Mouse (Mus musculus): ENCODE results near the gene Fam47c.

Gene Fam47c

DNA sequence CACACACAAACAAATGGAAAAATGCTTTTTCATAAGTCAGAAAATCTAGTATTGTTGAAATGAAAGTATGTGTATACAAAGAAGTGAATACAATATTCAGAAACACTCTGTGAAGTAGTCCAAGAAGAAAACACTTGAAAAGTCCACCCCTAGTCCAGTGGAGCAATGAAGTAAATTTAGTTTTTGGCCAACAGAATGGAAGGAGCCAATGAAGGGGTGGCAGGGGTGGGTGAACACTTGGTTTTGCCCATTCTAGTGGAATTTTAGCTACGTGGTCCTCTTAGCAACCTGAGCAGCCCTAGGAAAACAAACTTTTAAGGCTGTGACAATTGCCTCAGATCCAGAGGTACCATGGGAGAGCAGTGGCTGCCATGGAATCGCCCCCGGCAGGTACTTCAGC lies at the start of gene Fam47c:
TSS of gene Fam47c (plus strand) at position 301 of the 400 bp plus-strand sequence.
- in situ Hi-C loops (cut with MboI, MseI) = loop anchor here in 1 of 2 experiments (5.0 kb wide), 1 partner anchor 50 kb away; no protein-coding TSS in a partner anchor

DNA sequence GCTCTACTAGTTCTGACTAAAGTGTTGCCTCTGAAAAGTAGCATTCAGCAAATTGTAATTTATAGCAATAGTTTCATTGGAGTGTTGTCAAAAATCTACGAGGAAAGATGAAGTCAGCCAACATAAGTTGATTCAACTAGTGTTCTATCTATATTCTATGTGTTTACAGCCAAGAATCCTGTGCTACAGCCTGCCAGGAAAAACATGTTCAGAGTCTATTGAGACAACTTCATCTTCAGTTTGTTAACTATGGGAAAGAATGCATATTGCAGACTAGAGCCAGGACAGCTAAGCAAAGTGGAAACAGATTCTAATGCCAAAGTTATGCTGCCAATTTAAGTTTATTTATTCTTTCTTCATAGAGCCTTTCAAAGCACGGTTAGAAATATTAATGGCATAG lies 31.8 kb downstream of the Fam47c start:
- in situ Hi-C loops (cut with MboI, MseI) = no loop called here

DNA sequence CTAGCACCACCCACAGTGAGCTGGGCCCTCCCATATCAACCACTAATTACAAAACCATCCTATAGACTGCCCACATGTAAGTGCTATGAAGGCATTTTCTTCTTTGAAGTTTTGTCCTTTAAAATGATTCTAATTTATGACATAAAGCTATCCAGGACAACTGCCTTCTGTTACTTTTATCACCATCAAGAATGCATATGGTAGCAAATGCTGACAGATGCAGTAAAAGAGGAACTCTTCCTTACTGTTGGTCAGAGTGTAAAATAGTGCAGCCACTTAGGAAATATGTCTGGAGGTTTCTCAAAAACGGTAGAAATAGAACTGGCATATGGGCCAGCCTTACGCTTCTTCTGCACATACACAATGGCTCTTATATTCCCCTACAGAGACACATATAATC lies 39.5 kb downstream of the Fam47c start:
- in situ Hi-C loops (cut with MboI, MseI) = no loop called here

Measured in T-helper 17 cell (primary cell).